Mouse (Mus musculus) ES-Bruce4 (cell line): ENCODE data around the gene Sh2b3. TPM values are rescaled to one million over a fixed set of nuclear protein-coding genes. Genes with fewer than 3 reads are reported as not detected.
A peak's percentile ranks its signal among the peaks of the same experiment; 100 is the strongest.

Source experiments
- H3K27ac ChIP-seq: 2 replicates; pipeline ENCODE4 v1.5.1; 2012; ENCODE audit warnings: low read length, inconsistent platforms; ENCODE audit not compliant: insufficient read depth
- H3K27me3 ChIP-seq: 2 replicates; pipeline ENCODE4 v1.6.1; 2012; ENCODE audit warnings: mild to moderate bottlenecking, low read length, inconsistent platforms; ENCODE audit not compliant: control insufficient read depth, poor library complexity, insufficient read depth, severe bottlenecking
- H3K36me3 ChIP-seq: 2 replicates; pipeline ENCODE4 v1.6.1; 2012; ENCODE audit warnings: inconsistent platforms, mild to moderate bottlenecking, low read length, moderate library complexity; ENCODE audit not compliant: control insufficient read depth, poor library complexity, insufficient read depth, severe bottlenecking
- H3K4me1 ChIP-seq: one replicate; pipeline ENCODE4 v1.8.1; 2011; ENCODE audit warnings: low read length; ENCODE audit not compliant: control insufficient read depth, insufficient read depth
- H3K4me3 ChIP-seq: 2 replicates; pipeline ENCODE4 v1.5.1; 2011; ENCODE audit warnings: low read depth, mild to moderate bottlenecking, low read length
- H3K9ac ChIP-seq: 2 replicates; pipeline ENCODE4 v1.6.1; 2012; ENCODE audit warnings: low read depth, mild to moderate bottlenecking, inconsistent platforms; ENCODE audit not compliant: poor library complexity, severe bottlenecking
- H3K9me3 ChIP-seq: replicated peaks from 2 replicates; pipeline ENCODE4 v1.6.1; 2012; ENCODE audit warnings: mild to moderate bottlenecking, low read length, inconsistent platforms; ENCODE audit not compliant: control insufficient read depth, poor library complexity, insufficient read depth, severe bottlenecking
- CTCF ChIP-seq: IDR thresholded peaks from one replicate; pipeline ENCODE4 v1.8.1; 2011; ENCODE audit warnings: low read depth, low read length
- EP300 ChIP-seq: IDR thresholded peaks from 2 replicates; pipeline ENCODE4 v1.6.1; 2011; ENCODE audit warnings: low read depth, low read length; ENCODE audit not compliant: insufficient read depth
- POLR2A ChIP-seq: IDR thresholded peaks from one replicate; pipeline ENCODE4 v1.8.1; 2011; ENCODE audit warnings: low read length; ENCODE audit not compliant: insufficient read depth
- polyA plus RNA-seq: library from polyadenylated mRNA; stranded (reverse); fragments of >200 nt; gene quantifications from 2 replicates; pipeline ENCODE4 v1.2.4, GENCODE M21; 2011; ENCODE audit warnings: low read depth; ENCODE audit not compliant: missing spikeins, insufficient read depth, insufficient read length

Sh2b3 gene
- polyA plus RNA-seq, 1 experiment, result 8.5 TPM

GRCm38 (mm10) chr5:121858427-121858826, 21.0 kb upstream of the Sh2b3 start:
- Histone ChIP-seq H3K27me3 (no peaks in the 10 kb centered on the region), H3K4me1 (no peaks in the 10 kb centered on the region), H3K36me3 (no peaks in the 10 kb centered on the region), H3K9me3 (no peaks in the 10 kb centered on the region), H3K4me3 (no peak overlapping the region), H3K27ac (no peak overlapping the region), H3K9ac (no peak overlapping the region)
- no peak for TF ChIP-seq CTCF
- TF ChIP-seq POLR2A, result no peak
- TF ChIP-seq EP300, result no peak

- H3K27ac ChIP-seq, result no peak overlapping the region
- no peaks in the 10 kb centered on the region for H3K9me3 ChIP-seq
- H3K4me1 ChIP-seq, result no peaks in the 10 kb centered on the region
- H3K4me3 ChIP-seq, result no peak overlapping the region
- no peak for TF ChIP-seq POLR2A
- TF ChIP-seq EP300, result no peak
- TF ChIP-seq CTCF, result no peak
- no peaks in the 10 kb centered on the region for H3K36me3 ChIP-seq
- H3K9ac ChIP-seq, result no peak overlapping the region
- H3K27me3 ChIP-seq, result no peaks in the 10 kb centered on the region
Observed at GRCm38 (mm10) chr5:121856740-121857139, 19.3 kb upstream of the Sh2b3 start.

- no peaks in the 10 kb centered on the region for H3K9me3 ChIP-seq
Observed at GRCm38 (mm10) chr5:121854768-121855167, 17.3 kb upstream of the Sh2b3 start.

GRCm38 (mm10) chr5:121853368-121854051, 16.1 kb upstream of the Sh2b3 start:
- H3K9me3 ChIP-seq, result no peaks in the 10 kb centered on the region
- no peaks in the 10 kb centered on the region for H3K36me3 ChIP-seq
- no peaks in the 10 kb centered on the region for H3K4me1 ChIP-seq
- TF ChIP-seq EP300 (no peak), CTCF (no peak), POLR2A (no peak)
- no peaks in the 10 kb centered on the region for H3K27me3 ChIP-seq
- no peak overlapping the region for H3K27ac ChIP-seq
- no peak overlapping the region; the same call in 1 of the 2 replicates for H3K4me3 ChIP-seq
- H3K9ac ChIP-seq, result no peak overlapping the region

More at GRCm38 (mm10) chr5:121854768-121855167, 17.3 kb upstream of the Sh2b3 start:
- Histone ChIP-seq H3K27ac (no peak overlapping the region), H3K36me3 (no peaks in the 10 kb centered on the region), H3K4me1 (no peaks in the 10 kb centered on the region), H3K4me3 (no peak overlapping the region), H3K27me3 (no peaks in the 10 kb centered on the region), H3K9ac (no peak overlapping the region)
- TF ChIP-seq CTCF (no peak), POLR2A (no peak), EP300 (no peak)

GRCm38 (mm10) chr5:121849478-121850349, 12.3 kb upstream of the Sh2b3 start:
- no peaks in the 10 kb centered on the region for H3K27me3 ChIP-seq
- H3K9ac ChIP-seq, result peak overlapping the region; percentile 81
- no peaks in the 10 kb centered on the region for H3K9me3 ChIP-seq
- peak overlapping the region; percentile 89 for H3K4me3 ChIP-seq
- H3K27ac ChIP-seq, result no peak overlapping the region
- TF ChIP-seq CTCF (peak; percentile 0), EP300 (no peak)
- H3K36me3 ChIP-seq, result no peaks in the 10 kb centered on the region
- no peaks in the 10 kb centered on the region for H3K4me1 ChIP-seq

- TF ChIP-seq EP300 (no peak), POLR2A (peak; percentile 76), CTCF (no peak)
- Histone ChIP-seq H3K9me3 (no peaks in the 10 kb centered on the region), H3K4me1 (peaks cover 4% of the 10 kb centered on the region), H3K27me3 (no peaks in the 10 kb centered on the region), H3K27ac (peak within 1 kb of the TSS; percentile 65), H3K36me3 (no peaks in the 10 kb centered on the region), H3K9ac (peak within 1 kb of the TSS; percentile 81), H3K4me3 (peak within 1 kb of the TSS; percentile 89)
Observed at GRCm38 (mm10) chr5:121848743-121849142, 11.3 kb upstream of the Sh2b3 start, which contains the start of gene Pheta1. TSS of gene Pheta1 (plus strand) at chr5:121848984.
